Mouse (Mus musculus) embryonic fibroblast, embryonic 13.5 days (primary cell): Measurements from ENCODE around the gene Gm49318. TPM values are rescaled to one million over a fixed set of nuclear protein-coding genes. Genes with fewer than 3 reads are reported as not detected.
A peak's percentile ranks its signal among the peaks of the same experiment; 100 is the strongest.

Experiments
- H3K27ac ChIP-seq: 2 replicates; pipeline ENCODE4 v1.5.1; 2012; ENCODE audit warnings: low read length, control low read depth, inconsistent platforms; ENCODE audit not compliant: insufficient read depth
- H3K4me1 ChIP-seq: 2 replicates; pipeline ENCODE4 v1.6.1; 2011; ENCODE audit warnings: low read length; ENCODE audit not compliant: control insufficient read depth, insufficient read depth
- H3K4me3 ChIP-seq: 2 replicates; pipeline ENCODE4 v1.5.1; 2011; ENCODE audit warnings: mild to moderate bottlenecking, control low read depth, low read length; ENCODE audit not compliant: insufficient read depth
- CTCF ChIP-seq: IDR thresholded peaks from 2 replicates; pipeline ENCODE4 v1.5.1; 2011; ENCODE audit warnings: mild to moderate bottlenecking, control low read depth, low read length, moderate library complexity, borderline replicate concordance; ENCODE audit not compliant: insufficient read depth
- POLR2A ChIP-seq: IDR thresholded peaks from 2 replicates; pipeline ENCODE4 v1.6.1; 2011; ENCODE audit warnings: low read depth, mild to moderate bottlenecking, control low read depth, low read length, moderate library complexity
- polyA plus RNA-seq: library from polyadenylated mRNA; stranded (reverse); fragments of >200 nt; gene quantifications from 2 replicates; pipeline ENCODE4 v1.2.4, GENCODE M21; 2011; ENCODE audit warnings: low read depth; ENCODE audit not compliant: missing spikeins, insufficient read length

Gm49318 gene
- not detected in 2 replicates for polyA plus RNA-seq

- H3K27ac ChIP-seq, result peak within 1 kb of the TSS; percentile 80
- peak within 1 kb of the TSS; percentile 55 for H3K4me3 ChIP-seq
- TF ChIP-seq POLR2A, result peak; percentile 83
- no peak for TF ChIP-seq CTCF
- no peaks in the 10 kb centered on the region for H3K4me1 ChIP-seq
Measured at GRCm38 (mm10) chr9:22070791-22071573, at the start of gene Gm49318, which contains the start of gene Zfp653. Gene Gm49318, minus strand, starts transcription at chr9:22071259. Gene Zfp653, minus strand, starts transcription at chr9:22071376.

GRCm38 (mm10) chr9:22119543-22119942 lies 48.5 kb upstream of the Gm49318 start:
- TF ChIP-seq POLR2A (no peak), CTCF (no peak)
- no peak overlapping the region for H3K27ac ChIP-seq
- no peaks in the 10 kb centered on the region for H3K4me1 ChIP-seq
- no peak overlapping the region for H3K4me3 ChIP-seq

GRCm38 (mm10) chr9:22117754-22118456 lies 46.8 kb upstream of the Gm49318 start:
- Histone ChIP-seq H3K4me3 (no peak overlapping the region), H3K4me1 (no peaks in the 10 kb centered on the region), H3K27ac (no peak overlapping the region)
- TF ChIP-seq CTCF (no peak), POLR2A (no peak)

- TF ChIP-seq POLR2A, result peak; percentile 96
- no peak for TF ChIP-seq CTCF
- Histone ChIP-seq H3K4me1 (no peaks in the 10 kb centered on the region), H3K27ac (no peak within 1 kb of the TSS), H3K4me3 (peak within 1 kb of the TSS; percentile 79)
Measured at GRCm38 (mm10) chr9:22116740-22117426, 45.8 kb upstream of the Gm49318 start, which contains the start of gene Elof1. Gene Elof1, minus strand, starts transcription at chr9:22117172.

GRCm38 (mm10) chr9:22116086-22116485 lies 45.0 kb upstream of the Gm49318 start:
- Histone ChIP-seq H3K4me3 (peak overlapping the region; percentile 79), H3K4me1 (no peaks in the 10 kb centered on the region), H3K27ac (no peak overlapping the region)
- TF ChIP-seq CTCF, result no peak
- TF ChIP-seq POLR2A, result no peak

GRCm38 (mm10) chr9:22115635-22116034 lies 44.6 kb upstream of the Gm49318 start:
- H3K4me3 ChIP-seq, result peak overlapping the region; percentile 79
- no peaks in the 10 kb centered on the region for H3K4me1 ChIP-seq
- no peak overlapping the region for H3K27ac ChIP-seq
- TF ChIP-seq CTCF, result no peak
- TF ChIP-seq POLR2A, result no peak

- TF ChIP-seq POLR2A, result no peak
- no peak for TF ChIP-seq CTCF
- no peaks in the 10 kb centered on the region for H3K4me1 ChIP-seq
- no peak overlapping the region for H3K4me3 ChIP-seq
- H3K27ac ChIP-seq, result no peak overlapping the region
Measured at GRCm38 (mm10) chr9:22108194-22108593, 37.1 kb upstream of the Gm49318 start.

- Histone ChIP-seq H3K27ac (peak overlapping the region; percentile 37), H3K4me3 (peak overlapping the region; percentile 33), H3K4me1 (no peaks in the 10 kb centered on the region)
- TF ChIP-seq POLR2A, result peak; percentile 60
- TF ChIP-seq CTCF, result no peak
Measured at GRCm38 (mm10) chr9:22099922-22100321, 28.9 kb upstream of the Gm49318 start.

GRCm38 (mm10) chr9:22098993-22099696 lies 28.1 kb upstream of the Gm49318 start, which contains the start of gene Cnn1:
Gene Cnn1, plus strand, starts transcription at chr9:22099216.
- no peaks in the 10 kb centered on the region for H3K4me1 ChIP-seq
- H3K4me3 ChIP-seq, result peak within 1 kb of the TSS; percentile 33
- H3K27ac ChIP-seq, result peak within 1 kb of the TSS; percentile 37
- TF ChIP-seq CTCF (no peak), POLR2A (peak; percentile 97)
